Mouse (Mus musculus) erythroblast, embryonic 14.5 days (primary cell): Measurements from ENCODE around the gene Rabepk. TPM values are rescaled to one million over a fixed set of nuclear protein-coding genes. Genes with fewer than 3 reads are reported as not detected.
"Not testable (repeated sequence)": the region's sequence is repeated elsewhere in the genome, so short reads cannot be mapped to it uniquely, and the experiment has no call there.

ENCODE experiments used
- H3K27me3 ChIP-seq: 2 replicates; pipeline ENCODE4 v1.6.1; 2012; ENCODE audit warnings: inconsistent platforms; ENCODE audit not compliant: control insufficient read depth
- H3K36me3 ChIP-seq: 2 replicates; pipeline ENCODE4 v1.6.1; 2012; ENCODE audit warnings: mild to moderate bottlenecking, inconsistent platforms; ENCODE audit not compliant: control insufficient read depth
- H3K4me1 ChIP-seq: 2 replicates; pipeline ENCODE4 v1.6.1; 2012; ENCODE audit warnings: inconsistent platforms; ENCODE audit not compliant: control insufficient read depth
- H3K4me3 ChIP-seq: replicated peaks from 2 replicates; pipeline ENCODE3; 2012; ENCODE audit warnings: moderate library complexity, mild to moderate bottlenecking, inconsistent platforms
- H3K9me3 ChIP-seq: 2 replicates; pipeline ENCODE4 v1.6.1; 2012; ENCODE audit warnings: low read length, inconsistent platforms, mixed read lengths; ENCODE audit not compliant: control insufficient read depth
- GATA1 ChIP-seq: IDR thresholded peaks from 2 replicates; pipeline ENCODE4 v1.6.1; 2012; ENCODE audit warnings: low read length, inconsistent platforms, mixed read lengths
- TAL1 ChIP-seq: IDR thresholded peaks from 3 replicates; pipeline ENCODE4 v1.6.1; 2012; ENCODE audit warnings: low read length, inconsistent platforms, mixed read lengths
- polyA plus RNA-seq: library from polyadenylated mRNA; stranded (reverse); fragments of >175 nt; gene quantifications from 2 replicates; pipeline ENCODE4 v1.2.3, GENCODE M21; 2012

The Rabepk gene
- polyA plus RNA-seq, 1 experiment: 0.81 TPM

DNA sequence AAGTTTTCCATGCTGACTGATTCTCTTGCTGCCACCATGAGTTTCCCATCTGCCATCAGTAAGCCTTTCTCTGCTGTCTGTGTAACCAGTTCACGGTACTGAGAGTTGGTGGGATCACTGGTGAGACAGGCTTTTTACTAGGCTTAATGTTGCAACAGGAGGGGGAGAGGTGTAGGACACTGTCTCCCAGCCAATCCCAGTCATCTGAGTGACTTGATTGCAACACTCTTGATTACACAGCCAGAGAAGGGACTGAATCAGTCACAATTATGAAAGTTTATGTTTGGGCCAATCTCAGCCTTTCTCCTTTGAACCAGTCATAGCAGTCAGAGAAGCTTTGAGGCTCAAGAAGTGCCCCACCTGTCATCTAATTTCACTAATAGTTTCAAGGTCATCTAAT lies 28.3 kb upstream of the Rabepk start:
- Histone ChIP-seq H3K4me1 (peaks cover 38% of the 10 kb centered on the region), H3K27me3 (peaks cover 3% of the 10 kb centered on the region), H3K9me3 (peaks cover 17% of the 10 kb centered on the region), H3K36me3 (peaks cover 18% of the 10 kb centered on the region), H3K4me3 (no peak overlapping the region)
- TF ChIP-seq TAL1 (no peak), GATA1 (no peak)

DNA sequence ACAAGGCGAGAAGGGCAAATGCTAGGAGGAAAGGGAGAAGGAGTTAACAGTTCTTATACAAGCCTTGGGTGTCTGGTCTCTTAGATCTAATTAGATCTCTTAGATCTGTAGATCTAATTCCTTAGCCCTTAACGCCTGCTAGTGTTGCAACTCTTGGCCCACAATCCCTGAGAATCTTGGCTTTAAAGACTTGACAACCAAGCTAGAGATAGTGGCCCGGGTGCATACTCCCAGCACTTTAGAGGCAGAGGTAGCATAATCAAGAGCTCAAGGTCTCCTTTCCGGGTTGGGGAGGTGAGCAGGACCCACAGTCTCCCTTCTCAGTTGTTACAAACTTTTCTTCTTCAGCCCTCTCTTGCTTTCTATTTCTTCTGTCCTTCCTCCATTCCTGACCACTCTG lies 27.9 kb upstream of the Rabepk start:
- Histone ChIP-seq H3K9me3 (peaks cover 17% of the 10 kb centered on the region), H3K27me3 (peaks cover 3% of the 10 kb centered on the region), H3K4me1 (peaks cover 42% of the 10 kb centered on the region), H3K36me3 (peaks cover 21% of the 10 kb centered on the region), H3K4me3 (no peak overlapping the region)
- no peak for TF ChIP-seq TAL1
- TF ChIP-seq GATA1: no peak

DNA sequence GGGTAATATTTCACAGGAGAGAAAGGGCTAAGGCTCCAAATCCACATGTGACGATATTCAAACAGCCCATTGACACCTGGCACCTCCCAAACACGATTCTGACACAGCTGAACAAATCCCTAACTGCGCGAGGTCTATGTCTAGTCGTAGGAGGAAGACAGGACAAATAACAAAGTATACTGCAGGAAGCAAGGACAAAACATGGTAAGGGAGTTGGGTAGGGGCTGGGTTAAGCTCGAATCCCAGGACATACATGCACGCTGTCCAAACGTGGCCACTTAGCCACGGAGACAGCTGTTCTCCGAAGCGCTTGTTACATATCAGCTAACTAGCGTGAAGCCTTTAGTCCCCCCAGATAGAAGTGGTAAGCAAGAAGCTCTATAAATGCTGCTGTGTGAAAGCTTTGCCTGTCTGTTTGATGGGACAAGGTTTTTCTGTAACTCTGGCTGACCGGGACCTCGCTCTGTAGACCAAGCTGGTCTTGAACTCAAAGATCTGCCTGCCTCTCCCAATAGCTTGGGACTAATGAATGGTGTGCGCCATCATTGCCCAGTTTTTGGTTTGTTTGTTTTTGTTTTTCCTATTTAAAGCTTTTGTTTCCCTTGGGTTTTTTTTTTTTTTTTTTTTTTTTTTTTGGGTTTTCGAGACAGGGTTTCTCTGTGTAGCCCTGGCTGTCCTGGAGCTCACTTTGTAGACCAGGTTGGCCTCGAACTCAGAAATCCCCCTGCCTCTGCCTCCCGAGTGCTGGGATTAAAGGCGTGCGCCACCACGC lies 26.9 kb upstream of the Rabepk start:
- no peak for TF ChIP-seq GATA1
- peaks cover 17% of the 10 kb centered on the region for H3K9me3 ChIP-seq
- peaks cover 51% of the 10 kb centered on the region for H3K4me1 ChIP-seq
- peaks cover 31% of the 10 kb centered on the region for H3K36me3 ChIP-seq
- peaks cover 3% of the 10 kb centered on the region for H3K27me3 ChIP-seq
- H3K4me3 ChIP-seq: peak overlapping the region; percentile 86

DNA sequence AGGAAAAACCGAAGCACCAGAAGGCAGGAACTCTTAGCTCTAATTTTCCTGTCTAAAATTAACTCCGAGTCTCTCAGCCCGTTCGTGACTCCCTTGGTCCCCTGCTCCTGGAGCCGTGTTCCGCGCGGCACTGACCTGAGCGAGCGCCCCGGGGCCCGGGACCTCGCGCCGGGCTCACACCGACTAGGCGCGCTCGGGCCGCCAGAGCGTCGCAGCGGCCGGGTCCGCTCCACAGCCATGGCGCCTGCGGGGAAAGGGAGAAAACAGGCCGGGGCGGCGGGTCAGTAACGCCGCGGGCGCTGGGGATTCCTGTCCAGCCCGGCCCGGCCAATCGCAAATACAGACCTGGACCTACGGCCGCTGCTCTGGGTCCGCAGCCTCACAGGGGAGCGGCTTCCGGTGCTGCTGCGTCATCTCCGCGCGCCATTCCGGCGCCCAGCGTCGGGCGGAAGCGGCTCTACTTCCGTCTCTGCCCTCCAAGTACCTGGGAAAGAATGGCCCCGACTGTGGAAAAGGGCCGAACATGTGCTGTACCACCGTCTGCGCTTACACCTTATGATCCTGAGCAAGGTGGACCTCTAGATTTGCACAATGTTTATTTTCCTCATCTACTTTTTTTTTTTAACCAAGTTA lies 26.2 kb upstream of the Rabepk start, which contains the start of gene Fbxw2:
Gene Fbxw2, minus strand, starts transcription at position 485 of the 633 bp plus-strand sequence.
- H3K9me3 ChIP-seq: peaks cover 17% of the 10 kb centered on the region
- TF ChIP-seq GATA1 (no peak), TAL1 (no peak)
- H3K27me3 ChIP-seq: peaks cover 3% of the 10 kb centered on the region
- peak within 1 kb of the TSS; percentile 86 for H3K4me3 ChIP-seq
- peaks cover 36% of the 10 kb centered on the region for H3K36me3 ChIP-seq
- H3K4me1 ChIP-seq: peaks cover 55% of the 10 kb centered on the region

DNA sequence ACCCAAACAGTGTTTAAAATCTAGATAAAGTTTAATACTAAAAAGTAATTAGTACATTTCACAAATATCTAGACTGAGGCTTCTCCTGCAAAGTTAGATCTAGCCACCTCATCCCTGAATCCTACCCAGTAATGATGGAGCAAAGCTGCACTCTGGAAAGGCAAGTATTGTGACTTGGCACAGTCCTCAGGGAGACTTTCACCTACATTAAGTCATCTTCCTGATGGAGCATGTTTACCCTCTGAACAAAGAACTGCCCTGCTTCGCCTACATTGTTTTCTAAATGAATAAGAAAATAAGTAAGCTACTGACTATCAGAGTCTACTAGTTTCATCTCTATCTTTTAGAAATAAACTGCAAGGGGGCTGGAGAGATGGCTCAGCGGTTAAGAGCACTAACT lies 18.8 kb upstream of the Rabepk start:
- Histone ChIP-seq H3K36me3 (peaks cover 94% of the 10 kb centered on the region), H3K27me3 (no peaks in the 10 kb centered on the region), H3K9me3 (no peaks in the 10 kb centered on the region), H3K4me3 (no peak overlapping the region), H3K4me1 (peaks cover 48% of the 10 kb centered on the region)
- TF ChIP-seq TAL1: no peak
- no peak for TF ChIP-seq GATA1

DNA sequence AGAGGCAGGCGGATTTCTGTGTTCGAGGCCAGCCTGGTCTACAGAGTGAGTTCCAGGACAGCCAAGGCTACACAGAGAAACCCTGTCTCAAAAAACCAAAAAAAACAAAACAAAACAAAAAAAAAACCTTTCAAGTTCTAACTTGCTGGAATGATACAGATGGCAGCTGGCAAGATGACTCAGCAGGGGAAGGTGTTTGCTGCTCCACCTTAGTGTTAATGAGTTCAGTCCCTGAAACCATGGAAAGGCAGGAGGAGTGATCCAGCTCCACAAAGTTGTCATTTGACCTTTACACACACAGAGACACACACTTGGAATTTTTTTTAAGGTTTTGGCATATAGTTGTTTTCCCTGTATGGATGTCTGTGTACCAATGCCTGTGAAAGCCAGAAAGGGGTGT lies 16.2 kb upstream of the Rabepk start:
- H3K36me3 ChIP-seq: peaks cover 97% of the 10 kb centered on the region
- H3K27me3 ChIP-seq, H3K4me3 ChIP-seq, H3K9me3 ChIP-seq: not testable (repeated sequence)
- H3K4me1 ChIP-seq: peaks cover 38% of the 10 kb centered on the region

DNA sequence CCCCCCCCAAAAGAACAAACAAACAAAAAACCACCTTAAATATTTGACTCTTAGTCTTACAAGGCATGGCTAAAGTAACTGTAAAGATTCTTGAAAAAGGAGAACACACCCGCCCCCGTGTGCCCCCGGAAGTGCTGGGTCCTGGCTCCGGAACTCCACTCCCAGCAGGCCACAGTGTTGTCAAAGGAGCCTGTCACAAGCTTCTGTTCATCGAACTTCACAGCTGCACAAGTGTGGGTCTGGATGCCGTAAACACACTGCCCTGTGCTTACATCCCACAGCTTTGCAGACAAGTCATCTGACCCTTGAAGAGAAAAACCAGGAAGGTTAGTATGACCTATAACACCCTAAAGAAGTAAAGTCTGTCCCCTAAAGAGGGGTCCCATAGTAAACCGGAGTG lies 13.0 kb upstream of the Rabepk start:
- H3K36me3 ChIP-seq: peaks cover 100% of the 10 kb centered on the region
- H3K4me3 ChIP-seq: no peak overlapping the region
- no peak for TF ChIP-seq GATA1
- TF ChIP-seq TAL1: no peak
- no peaks in the 10 kb centered on the region for H3K27me3 ChIP-seq
- peaks cover 59% of the 10 kb centered on the region for H3K4me1 ChIP-seq
- no peaks in the 10 kb centered on the region for H3K9me3 ChIP-seq

DNA sequence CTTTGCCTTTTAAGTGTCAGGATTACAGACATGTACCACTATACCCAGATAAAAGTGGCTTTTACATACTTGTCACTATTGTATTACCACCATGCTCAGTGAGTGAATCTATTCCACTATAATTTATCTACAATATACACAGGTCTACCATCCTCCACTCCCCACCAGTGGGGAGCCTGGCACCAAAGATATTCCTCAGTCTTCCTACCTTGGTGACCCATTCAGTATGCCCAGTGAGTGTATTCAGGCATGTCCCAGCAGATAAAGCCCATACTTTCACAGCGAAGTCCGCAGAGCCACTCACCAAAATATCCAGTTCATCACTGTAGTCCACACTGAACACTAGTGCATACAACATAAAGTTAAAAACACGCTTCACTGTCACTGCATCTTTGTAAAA lies 11.1 kb upstream of the Rabepk start:
- H3K36me3 ChIP-seq: peaks cover 100% of the 10 kb centered on the region
- peaks cover 71% of the 10 kb centered on the region for H3K4me1 ChIP-seq
- H3K4me3 ChIP-seq: peak overlapping the region; percentile 14
- H3K9me3 ChIP-seq: no peaks in the 10 kb centered on the region
- H3K27me3 ChIP-seq: no peaks in the 10 kb centered on the region
- TF ChIP-seq GATA1: no peak
- peak; percentile 4; the same call in 1 of the 3 replicates for TF ChIP-seq TAL1

DNA sequence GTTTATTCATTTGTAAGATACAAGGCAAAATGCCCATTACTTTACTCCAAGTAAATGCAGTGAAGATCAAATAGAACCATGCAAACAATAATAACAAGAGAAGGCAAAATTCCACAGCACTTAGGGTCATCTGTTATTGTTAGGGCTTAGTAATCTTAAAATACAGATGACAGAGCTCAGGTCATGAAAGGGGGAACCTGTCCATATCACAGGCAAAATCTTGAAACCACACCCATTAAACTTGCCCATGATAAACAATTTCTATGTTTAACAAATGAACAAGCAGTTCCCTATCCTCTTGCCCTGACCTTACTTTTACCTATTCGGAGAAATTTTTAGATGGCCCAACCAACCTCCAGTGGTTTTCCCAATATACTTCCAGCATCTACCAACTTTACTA lies 9.9 kb upstream of the Rabepk start:
- H3K9me3 ChIP-seq: no peaks in the 10 kb centered on the region
- peaks cover 100% of the 10 kb centered on the region for H3K36me3 ChIP-seq
- peaks cover 77% of the 10 kb centered on the region for H3K4me1 ChIP-seq
- no peak overlapping the region for H3K4me3 ChIP-seq
- no peaks in the 10 kb centered on the region for H3K27me3 ChIP-seq
- TF ChIP-seq TAL1 (no peak), GATA1 (no peak)
